Mouse (Mus musculus): ENCODE results near the gene Vti1a.

GRCm38 (mm10) chr19:55587638-55588421, 271.7 kb downstream of the Vti1a start:
- TF ChIP-seq CTCF (IDR thresholded peaks at IDR 0.05; ENCODE audit: insufficient read depth, low read depth, low read length) = no peak
- TF ChIP-seq POLR2A (IDR thresholded peaks at IDR 0.05; ENCODE audit: insufficient read depth, low read depth, low read length) = no peak

Measured in olfactory bulb, adult 2 months (tissue).